Mouse (Mus musculus) spleen, embryonic (tissue): ENCODE measurements at regions not wholly inside any gene's neighbourhood (a gene's known extent, or its start where the extent isn't known, plus 50 kb on each side); places are given as distances from the start of the nearest gene placed in this dataset.

Experiments
- CTCF ChIA-PET: fragments of 350-600 bp; sonication (Branson Sonifier 250); formaldehyde crosslinking; loops from one replicate; lab custom pipeline; 2022; lab: Charles Lee

- CTCF ChIA-PET, result no interaction called here
These were observed 301.3 kb downstream of the Ins1 start for GRCm38 (mm10) chr19:52565401-52565800.

- CTCF ChIA-PET, result no interaction called here
These were observed 270.7 kb downstream of the Ins1 start for GRCm38 (mm10) chr19:52534758-52535157.

- CTCF ChIA-PET, result no interaction called here
These were observed 261.4 kb downstream of the Ins1 start for GRCm38 (mm10) chr19:52525509-52525908.

- CTCF ChIA-PET, result no interaction called here
These were observed 239.2 kb downstream of the Ins1 start for GRCm38 (mm10) chr19:52503331-52503730.
